Mouse (Mus musculus): ENCODE data around the gene Cerk. TPM values are rescaled to one million over a fixed set of nuclear protein-coding genes. Genes with fewer than 3 reads are reported as not detected.
"Not testable (repeated sequence)": the region's sequence is repeated elsewhere in the genome, so short reads cannot be mapped to it uniquely, and the experiment has no call there.

Cerk gene
- polyA plus RNA-seq, 1 experiment: 0.06 TPM

GRCm38 (mm10) chr15:86109245-86109644 is 76.7 kb downstream of the Cerk start:
- TF ChIP-seq TAL1 (IDR thresholded peaks at IDR 0.05; ENCODE audit: low read length): no peak
- no peak for TF ChIP-seq GATA1 (IDR thresholded peaks at IDR 0.05; ENCODE audit: low read length)
- Histone ChIP-seq H3K9me3 (ENCODE audit: control insufficient read depth, low read length) (no peaks in the 10 kb centered on the region), H3K4me3 (replicated peaks) (no peak overlapping the region), H3K4me1 (ENCODE audit: control insufficient read depth) (peaks cover 93% of the 10 kb centered on the region), H3K36me3 (ENCODE audit: control insufficient read depth) (peaks cover 57% of the 10 kb centered on the region), H3K27me3 (ENCODE audit: control insufficient read depth) (no peaks in the 10 kb centered on the region)

DNA sequence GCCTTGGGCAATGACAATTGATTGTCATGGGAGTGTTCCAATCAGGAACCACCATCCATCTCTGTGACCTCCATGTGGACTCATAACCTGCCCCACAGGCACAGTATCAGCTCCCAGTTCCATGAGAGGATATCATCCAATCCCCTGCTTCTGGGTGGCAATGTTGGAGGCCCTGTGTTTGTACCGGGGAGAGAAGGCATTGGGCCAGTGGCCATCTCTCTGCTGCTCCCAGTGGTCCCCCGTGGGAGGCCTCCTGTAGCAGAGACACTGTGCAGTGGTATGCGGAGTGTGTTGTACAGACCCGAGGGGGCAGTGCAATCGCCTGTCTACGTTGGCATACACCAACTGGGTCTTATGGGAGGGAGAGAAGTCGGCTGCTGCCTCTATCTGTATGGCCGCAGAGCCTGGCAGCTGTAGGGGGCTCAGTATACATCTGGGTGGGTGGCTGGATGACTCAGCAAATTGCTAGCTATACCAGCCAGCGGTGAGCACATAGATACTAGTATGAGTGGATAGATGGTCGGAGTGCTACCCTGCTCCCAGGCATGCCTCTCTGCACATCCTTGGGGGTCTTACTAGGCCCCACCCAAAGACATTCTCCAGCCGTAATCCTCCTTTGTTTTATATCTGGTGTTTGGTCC is 78.0 kb downstream of the Cerk start:
- H3K4me1 ChIP-seq (ENCODE audit: control insufficient read depth): peaks cover 98% of the 10 kb centered on the region

DNA sequence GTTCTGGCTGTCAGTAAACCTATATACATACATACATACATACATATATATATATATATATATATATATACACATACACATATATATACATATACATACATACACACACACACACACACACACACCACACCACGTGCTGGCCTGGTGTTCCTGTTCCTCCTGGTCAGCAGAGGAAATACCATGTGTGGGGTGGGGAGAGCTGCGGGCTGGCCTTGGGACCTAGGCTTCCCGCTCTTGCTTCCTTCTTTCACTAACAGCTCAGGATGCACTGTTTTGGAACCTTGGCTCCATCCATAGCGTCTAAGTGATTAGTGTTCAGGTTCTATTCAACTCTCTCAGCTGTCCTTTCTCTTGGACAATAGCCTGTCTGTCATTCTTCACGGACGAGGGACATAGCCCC is 80.2 kb downstream of the Cerk start:
- H3K4me1 ChIP-seq (ENCODE audit: control insufficient read depth): peaks cover 99% of the 10 kb centered on the region

More for the DNA sequence above, 78.0 kb downstream of the Cerk start:
- Histone ChIP-seq H3K36me3 (ENCODE audit: control insufficient read depth) (peaks cover 63% of the 10 kb centered on the region), H3K4me3 (replicated peaks) (no peak overlapping the region), H3K27me3 (ENCODE audit: control insufficient read depth) (no peaks in the 10 kb centered on the region), H3K9me3 (ENCODE audit: control insufficient read depth, low read length) (no peaks in the 10 kb centered on the region)
- no peak for TF ChIP-seq GATA1 (IDR thresholded peaks at IDR 0.05; ENCODE audit: low read length)
- TF ChIP-seq TAL1 (IDR thresholded peaks at IDR 0.05; ENCODE audit: low read length): no peak

DNA sequence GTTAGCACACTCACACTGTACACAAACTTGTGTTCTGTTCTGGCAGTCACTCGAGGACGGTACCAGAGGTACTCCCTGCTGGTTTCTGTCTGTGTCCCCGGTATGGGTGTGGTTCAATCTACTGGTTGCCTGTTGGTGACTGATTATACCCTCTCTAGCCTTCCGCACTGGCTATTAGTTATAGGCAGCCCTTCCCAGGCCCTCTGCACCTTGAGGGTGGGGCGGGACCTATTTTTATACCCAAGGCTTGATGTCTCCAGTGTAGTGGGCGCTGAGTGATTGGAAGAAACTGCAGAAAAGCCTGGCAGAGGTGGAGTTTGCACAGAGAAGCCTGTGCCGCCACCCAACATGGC is 80.6 kb downstream of the Cerk start:
- Histone ChIP-seq H3K9me3 (ENCODE audit: control insufficient read depth, low read length) (no peaks in the 10 kb centered on the region), H3K27me3 (ENCODE audit: control insufficient read depth) (no peaks in the 10 kb centered on the region), H3K4me1 (ENCODE audit: control insufficient read depth) (peaks cover 97% of the 10 kb centered on the region), H3K4me3 (replicated peaks) (peak overlapping the region; percentile 44), H3K36me3 (ENCODE audit: control insufficient read depth) (peaks cover 74% of the 10 kb centered on the region)
- TF ChIP-seq TAL1 (IDR thresholded peaks at IDR 0.05; ENCODE audit: low read length) (peak; percentile 87), GATA1 (IDR thresholded peaks at IDR 0.05; ENCODE audit: low read length) (no peak)

More for the DNA sequence above, 80.2 kb downstream of the Cerk start:
- no peak for TF ChIP-seq GATA1 (IDR thresholded peaks at IDR 0.05; ENCODE audit: low read length)
- no peak for TF ChIP-seq TAL1 (IDR thresholded peaks at IDR 0.05; ENCODE audit: low read length)
- no peaks in the 10 kb centered on the region for H3K27me3 ChIP-seq (ENCODE audit: control insufficient read depth)
- no peaks in the 10 kb centered on the region for H3K9me3 ChIP-seq (ENCODE audit: control insufficient read depth, low read length)
- peak overlapping the region; percentile 44 for H3K4me3 ChIP-seq (replicated peaks)
- peaks cover 73% of the 10 kb centered on the region for H3K36me3 ChIP-seq (ENCODE audit: control insufficient read depth)

DNA sequence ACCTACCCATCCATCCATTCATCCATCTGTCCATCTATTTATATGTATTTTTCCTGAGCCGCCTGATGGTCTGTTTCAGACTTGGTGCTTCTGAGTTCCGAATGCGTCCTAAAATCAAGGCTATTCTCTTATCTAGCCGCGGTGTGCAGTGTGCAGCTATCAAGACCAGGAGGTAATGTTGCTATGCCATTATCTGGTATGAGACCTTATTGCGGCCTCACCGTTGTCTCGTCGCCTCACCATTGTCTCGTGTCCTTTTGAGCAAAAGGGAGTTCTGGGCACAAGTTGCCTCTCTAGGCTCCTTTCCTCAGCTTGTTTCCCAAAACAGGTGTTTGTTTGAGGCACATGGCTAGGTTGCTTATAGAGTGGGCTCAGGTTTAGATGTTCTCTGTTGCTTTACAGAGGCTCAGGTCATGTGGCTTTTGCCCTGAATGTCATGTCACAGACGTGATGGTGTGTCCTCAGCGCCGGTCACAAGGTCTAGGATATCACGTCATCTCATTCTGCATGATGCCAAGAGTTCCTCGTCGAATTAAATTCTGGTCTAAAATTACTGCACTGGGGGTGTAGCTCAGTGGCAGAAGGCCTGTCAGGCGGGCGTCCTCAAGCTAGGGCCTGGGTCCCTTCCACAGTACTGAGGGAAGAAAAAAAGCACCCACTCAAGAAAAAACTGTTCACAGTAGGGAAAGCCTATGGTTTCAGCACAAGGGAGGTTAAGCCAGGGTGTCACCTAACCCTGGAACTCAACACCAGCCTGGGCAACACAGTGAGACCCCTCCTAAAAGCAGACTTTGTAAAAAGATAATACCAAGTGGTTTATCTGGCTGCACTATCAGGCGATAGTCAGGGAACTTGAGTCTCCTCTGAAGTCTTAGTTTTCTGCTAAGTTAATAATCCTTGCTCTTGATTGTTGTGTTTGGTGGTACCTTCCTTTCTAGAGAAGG is 81.3 kb downstream of the Cerk start:
- peaks cover 76% of the 10 kb centered on the region for H3K36me3 ChIP-seq (ENCODE audit: control insufficient read depth)
- H3K9me3 ChIP-seq (ENCODE audit: control insufficient read depth, low read length): no peaks in the 10 kb centered on the region
- peaks cover 91% of the 10 kb centered on the region for H3K4me1 ChIP-seq (ENCODE audit: control insufficient read depth)
- TF ChIP-seq GATA1 (IDR thresholded peaks at IDR 0.05; ENCODE audit: low read length) (peak; percentile 99), TAL1 (IDR thresholded peaks at IDR 0.05; ENCODE audit: low read length) (no peak)
- no peaks in the 10 kb centered on the region for H3K27me3 ChIP-seq (ENCODE audit: control insufficient read depth)
- peak overlapping the region; percentile 44 for H3K4me3 ChIP-seq (replicated peaks)

DNA sequence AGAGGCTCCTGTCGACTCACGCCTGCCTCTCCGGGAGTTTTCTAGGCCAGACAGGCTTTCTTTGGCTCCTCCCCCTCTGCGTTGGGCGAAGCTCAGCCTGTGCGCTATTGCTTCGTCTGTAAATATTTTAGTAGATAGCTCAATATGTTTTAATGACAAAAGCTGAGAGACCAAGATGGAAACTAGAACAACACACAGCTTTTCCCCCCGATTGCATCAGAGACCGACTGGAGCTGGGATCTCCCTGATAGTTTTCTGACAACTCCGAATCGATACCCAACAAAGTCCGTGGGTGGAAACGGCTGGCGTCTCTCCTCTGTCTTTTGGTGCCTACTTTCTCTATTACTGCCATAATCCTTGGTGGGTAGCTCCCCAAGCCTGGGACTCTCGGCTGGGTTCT is 83.6 kb downstream of the Cerk start:
- peaks cover 75% of the 10 kb centered on the region for H3K36me3 ChIP-seq (ENCODE audit: control insufficient read depth)
- TF ChIP-seq TAL1 (IDR thresholded peaks at IDR 0.05; ENCODE audit: low read length): no peak

DNA sequence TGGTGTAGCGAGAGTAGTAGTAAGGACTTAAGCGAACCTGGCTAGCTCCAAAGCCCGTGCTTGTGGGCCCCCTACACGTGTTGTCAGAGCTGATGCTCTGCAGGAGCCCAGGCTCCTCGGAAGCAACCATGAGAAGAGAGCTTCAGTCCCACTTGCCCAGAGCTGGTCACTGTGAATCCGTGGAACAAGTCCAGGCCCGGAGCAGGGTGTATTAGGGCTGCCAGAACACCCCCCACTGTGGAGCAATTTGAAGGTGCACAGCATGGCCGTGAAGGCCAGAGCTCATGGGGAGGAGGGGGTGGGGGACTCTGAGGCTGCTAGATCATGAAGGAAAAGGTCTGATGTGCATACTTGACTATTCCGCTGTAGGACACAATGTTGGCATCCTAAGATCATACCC is 84.4 kb downstream of the Cerk start:
- peaks cover 73% of the 10 kb centered on the region for H3K4me1 ChIP-seq (ENCODE audit: control insufficient read depth)

More for the DNA sequence above, 83.6 kb downstream of the Cerk start:
- Histone ChIP-seq H3K27me3 (ENCODE audit: control insufficient read depth) (no peaks in the 10 kb centered on the region), H3K4me1 (ENCODE audit: control insufficient read depth) (peaks cover 80% of the 10 kb centered on the region), H3K4me3 (replicated peaks) (no peak overlapping the region), H3K9me3 (ENCODE audit: control insufficient read depth, low read length) (no peaks in the 10 kb centered on the region)

DNA sequence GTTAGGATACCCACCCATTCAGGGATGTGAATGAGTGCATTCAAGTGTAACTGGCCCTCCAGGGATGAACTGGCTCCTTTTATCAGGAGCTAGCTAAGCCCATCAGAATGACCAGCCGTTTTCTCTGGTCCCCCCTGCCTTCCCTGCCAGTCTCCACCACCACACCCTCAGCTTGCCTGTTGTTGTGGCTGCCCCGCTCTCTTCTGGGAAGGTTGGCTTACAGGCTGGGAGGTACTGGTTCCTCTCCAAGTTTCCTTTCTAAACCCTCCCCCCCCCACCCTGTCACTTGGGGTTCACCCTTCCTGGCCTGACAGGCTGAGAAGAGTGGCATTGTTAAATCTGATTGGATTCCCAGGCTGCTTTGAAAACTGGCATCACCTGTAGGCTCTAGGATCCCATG is 88.1 kb downstream of the Cerk start:
- no peaks in the 10 kb centered on the region for H3K27me3 ChIP-seq (ENCODE audit: control insufficient read depth)
- no peak for TF ChIP-seq TAL1 (IDR thresholded peaks at IDR 0.05; ENCODE audit: low read length)
- TF ChIP-seq GATA1 (IDR thresholded peaks at IDR 0.05; ENCODE audit: low read length): no peak
- no peak overlapping the region for H3K4me3 ChIP-seq (replicated peaks)
- H3K4me1 ChIP-seq (ENCODE audit: control insufficient read depth): peaks cover 51% of the 10 kb centered on the region
- no peaks in the 10 kb centered on the region for H3K9me3 ChIP-seq (ENCODE audit: control insufficient read depth, low read length)
- H3K36me3 ChIP-seq (ENCODE audit: control insufficient read depth): peaks cover 82% of the 10 kb centered on the region

More for the DNA sequence above, 84.4 kb downstream of the Cerk start:
- Histone ChIP-seq H3K36me3 (ENCODE audit: control insufficient read depth) (peaks cover 72% of the 10 kb centered on the region), H3K27me3 (ENCODE audit: control insufficient read depth) (no peaks in the 10 kb centered on the region), H3K4me3 (replicated peaks) (no peak overlapping the region), H3K9me3 (ENCODE audit: control insufficient read depth, low read length) (no peaks in the 10 kb centered on the region)
- TF ChIP-seq TAL1 (IDR thresholded peaks at IDR 0.05; ENCODE audit: low read length) (no peak), GATA1 (IDR thresholded peaks at IDR 0.05; ENCODE audit: low read length) (no peak)

- not testable (repeated sequence) for H3K27me3 ChIP-seq (ENCODE audit: control insufficient read depth); H3K4me3 ChIP-seq (replicated peaks); H3K9me3 ChIP-seq (ENCODE audit: control insufficient read depth, low read length)
- Histone ChIP-seq H3K36me3 (ENCODE audit: control insufficient read depth) (peaks cover 82% of the 10 kb centered on the region), H3K4me1 (ENCODE audit: control insufficient read depth) (peaks cover 47% of the 10 kb centered on the region)
Observed at GRCm38 (mm10) chr15:86096604-86097020, 89.3 kb downstream of the Cerk start.

All from erythroblast, embryonic 14.5 days (primary cell).